Mouse (Mus musculus): ENCODE results near the gene Olfr1161.
"Not testable (repeated sequence)": the region's sequence is repeated elsewhere in the genome, so short reads cannot be mapped to it uniquely, and the experiment has no call there.

Olfr1161 gene

DNA sequence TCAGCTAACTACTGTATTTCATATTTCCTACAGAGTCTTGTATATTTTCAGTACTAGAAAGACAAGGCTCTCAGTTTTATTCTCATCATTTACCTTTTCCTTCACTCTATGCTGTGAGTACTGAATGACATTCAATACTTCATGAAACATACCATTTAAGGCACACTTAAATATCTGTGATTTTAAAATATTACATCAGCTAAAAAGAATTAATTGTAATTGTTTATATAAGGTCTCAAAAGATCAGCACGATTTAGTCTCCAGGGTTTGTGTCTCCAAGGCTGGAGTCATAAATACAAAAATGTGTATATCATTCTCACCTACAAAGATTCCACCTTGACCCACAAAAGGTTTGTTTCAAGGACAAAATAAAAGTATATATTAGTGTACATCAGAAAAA lies at the start of gene Olfr1161:
TSS of gene Olfr1161 (plus strand) at position 301 of the 400 bp plus-strand sequence.
- not testable (repeated sequence) for DNase-seq (ENCODE audit: low read depth, low spot score)

- DNase-seq (ENCODE audit: low read depth, low spot score): no peak
These were observed 48.0 kb upstream of the Olfr1161 start, which contains the start of gene Olfr74 for GRCm38 (mm10) chr2:87974563-87974962. Gene Olfr74, minus strand, starts transcription at chr2:87974663.

DNA sequence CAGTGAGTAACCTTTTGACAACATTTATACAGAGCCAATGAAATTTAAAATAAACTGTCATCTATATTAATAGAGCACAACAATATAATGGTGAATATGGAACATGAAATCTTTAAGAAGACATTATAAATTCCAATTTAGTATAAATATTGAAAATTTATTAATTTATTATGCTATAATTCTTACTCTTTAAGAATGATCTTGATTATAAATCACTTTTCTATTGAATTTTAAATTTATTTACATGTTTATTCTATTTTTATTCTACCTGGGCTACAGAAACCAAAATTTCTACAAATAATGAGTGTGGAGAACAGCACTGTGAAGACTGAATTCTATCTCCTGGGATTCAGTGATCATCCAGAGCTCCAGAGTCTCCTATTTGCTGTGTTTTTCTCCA lies 32.8 kb upstream of the Olfr1161 start, which contains the start of gene Olfr1158:
TSS of gene Olfr1158 (plus strand) at position 301 of the 400 bp plus-strand sequence.
- DNase-seq (ENCODE audit: low read depth, low spot score): no peak

DNA sequence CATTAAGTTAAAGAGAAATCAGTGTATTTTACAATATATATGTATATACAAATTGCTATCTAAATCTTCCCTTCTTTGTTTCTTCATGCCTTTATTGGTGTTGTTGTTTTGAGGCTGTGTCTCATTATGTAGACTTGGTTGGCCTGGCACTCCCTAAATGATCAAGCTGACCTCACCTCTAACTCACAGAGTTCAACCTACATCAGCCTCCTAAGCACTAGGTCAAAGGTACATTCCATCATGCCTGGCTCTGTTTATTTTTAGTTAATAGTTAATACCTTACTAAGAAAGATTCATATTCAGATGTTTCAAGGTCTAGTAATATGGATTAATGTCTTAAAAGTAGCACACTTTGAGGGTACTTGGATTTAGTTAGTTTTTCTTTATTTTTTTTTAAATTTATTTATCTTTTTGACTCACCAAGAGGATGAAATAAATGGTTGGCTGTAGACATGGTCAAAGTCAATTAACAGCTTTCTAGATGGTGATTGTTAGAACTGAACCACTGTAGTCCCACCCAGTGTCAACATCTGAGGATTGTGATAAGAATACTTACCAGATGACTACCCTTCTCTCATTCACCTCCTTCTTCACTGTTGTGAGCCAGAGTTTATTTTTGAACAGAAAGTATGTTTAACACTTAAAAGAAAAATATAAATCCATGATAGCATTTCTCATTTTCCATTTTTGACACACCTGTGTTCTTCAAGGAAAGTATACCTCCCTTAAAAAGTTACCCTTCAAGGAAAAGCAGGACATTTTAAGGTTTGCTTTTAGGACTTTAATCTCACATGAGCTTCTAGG lies 14.9 kb upstream of the Olfr1161 start, which contains the start of gene Olfr1160:
TSS of gene Olfr1160 (minus strand) at position 754 of the 804 bp plus-strand sequence.
- no peak for DNase-seq (ENCODE audit: low read depth, low spot score)

DNA sequence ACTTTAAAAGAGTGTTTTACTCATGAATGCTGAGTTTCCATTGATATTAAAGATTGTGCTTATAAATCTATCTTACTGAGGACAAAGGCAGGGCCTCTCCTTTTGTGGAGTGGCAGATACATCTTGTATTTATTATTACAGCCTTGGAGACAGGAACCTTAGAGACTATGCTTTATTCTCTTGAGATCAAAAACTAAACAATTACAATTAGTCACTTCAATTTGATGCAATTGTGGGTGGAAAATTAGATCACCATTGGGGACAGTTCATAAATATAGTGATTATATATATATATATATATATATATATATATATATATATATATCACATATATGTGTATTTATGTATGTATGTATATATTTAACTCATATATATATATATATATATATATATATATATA lies 15.0 kb downstream of the Olfr1161 start, which contains the start of gene Olfr73:
TSS of gene Olfr73 (minus strand) at position 101 of the 400 bp plus-strand sequence.
- DNase-seq (ENCODE audit: low read depth, low spot score): no peak

DNA sequence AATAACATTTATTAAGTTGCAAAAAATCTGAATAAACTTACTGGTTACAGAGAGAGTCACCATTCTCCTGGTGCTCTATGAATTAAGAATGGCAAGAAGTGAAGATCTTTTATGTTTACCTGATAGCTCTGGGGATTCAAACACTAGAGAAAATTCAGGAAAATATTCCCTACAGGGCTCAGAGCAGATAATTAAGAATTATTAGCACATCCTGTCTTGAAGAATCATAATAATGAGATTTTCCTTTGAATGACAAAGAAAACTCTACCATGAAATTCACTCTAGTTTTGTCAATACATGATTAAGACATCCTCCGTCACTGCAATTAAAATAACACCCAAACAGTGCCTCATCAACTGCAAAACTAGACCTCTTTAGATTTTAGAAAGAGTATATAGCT lies 28.5 kb downstream of the Olfr1161 start, which contains the start of gene Olfr1162:
TSS of gene Olfr1162 (minus strand) at position 101 of the 400 bp plus-strand sequence.
- no peak for DNase-seq (ENCODE audit: low read depth, low spot score)

GRCm38 (mm10) chr2:88063587-88063986 lies 41.0 kb downstream of the Olfr1161 start:
- DNase-seq (ENCODE audit: low read depth, low spot score): no peak

DNA sequence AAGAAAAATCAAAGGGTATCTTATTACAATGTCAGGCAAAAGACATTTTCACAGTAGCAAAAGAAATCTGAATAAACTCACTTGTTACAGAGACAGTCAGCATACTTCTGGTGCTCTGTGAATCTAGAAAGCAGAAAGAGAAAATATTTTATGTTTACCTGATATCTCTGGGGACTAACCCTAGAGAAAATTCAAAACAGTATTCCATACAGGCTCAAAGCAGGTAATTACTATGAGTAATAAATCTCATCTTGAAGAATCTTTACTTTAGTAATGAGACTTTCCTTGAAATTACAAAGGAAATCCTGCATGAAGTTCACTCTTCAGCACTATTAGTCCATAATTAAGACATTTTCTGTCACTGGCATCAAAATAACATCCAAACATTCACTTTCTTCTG lies 49.2 kb downstream of the Olfr1161 start, which contains the start of gene Olfr1163:
TSS of gene Olfr1163 (minus strand) at position 101 of the 400 bp plus-strand sequence.
- DNase-seq (ENCODE audit: low read depth, low spot score): no peak
